Mouse (Mus musculus): ENCODE measurements around the gene Fam120b.

DNA sequence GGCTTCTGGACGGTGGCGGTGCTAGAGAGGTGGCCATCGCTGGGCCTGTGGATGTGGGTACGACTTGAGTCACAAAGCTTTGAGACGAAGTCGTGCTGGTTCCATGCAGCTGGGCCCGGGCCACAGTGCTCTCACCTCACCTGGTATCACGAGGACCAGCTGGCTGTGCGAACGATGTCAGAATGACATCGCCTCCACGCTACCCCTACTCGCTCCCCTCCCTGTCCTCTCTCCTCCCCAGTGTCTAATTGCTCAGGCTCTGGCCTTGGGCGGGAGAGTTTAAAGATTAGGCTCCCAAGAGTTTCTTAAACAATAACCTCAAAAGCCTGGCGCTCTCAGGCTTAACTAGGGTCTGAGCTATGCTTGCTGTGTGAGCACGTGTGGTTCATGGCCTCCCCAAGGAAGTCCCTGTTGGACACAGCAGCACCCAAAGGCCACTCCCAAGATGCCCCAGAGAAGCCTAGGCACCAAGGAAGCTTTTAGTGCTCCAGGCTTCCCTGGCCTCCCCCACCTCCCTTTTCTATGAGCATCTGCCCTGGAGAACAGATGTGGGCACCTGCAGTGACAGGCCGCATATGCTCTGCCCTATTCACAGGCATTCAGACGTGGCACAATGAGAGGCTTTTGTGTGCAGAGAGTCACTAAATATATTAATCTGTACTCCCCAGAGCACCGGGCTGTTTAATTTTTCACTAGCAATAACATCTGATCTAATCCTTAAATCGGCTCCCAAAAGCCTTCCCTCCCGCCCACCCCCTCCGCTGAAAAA is 14.7 kb upstream of the Fam120b start:
- no peak for TF ChIP-seq CTCF (IDR thresholded peaks at IDR 0.05; ENCODE audit: extremely low read depth, insufficient read depth, insufficient read length, insufficient replicate concordance)
- TF ChIP-seq POLR2A (IDR thresholded peaks at IDR 0.05; ENCODE audit: low read depth, low read length): no peak

Measured in spleen, adult 2 months (tissue).